Mouse (Mus musculus): ENCODE measurements around the gene Nek10.
"Not testable (repeated sequence)": the region's sequence is repeated elsewhere in the genome, so short reads cannot be mapped to it uniquely, and the experiment has no call there.

Gene Nek10

DNA sequence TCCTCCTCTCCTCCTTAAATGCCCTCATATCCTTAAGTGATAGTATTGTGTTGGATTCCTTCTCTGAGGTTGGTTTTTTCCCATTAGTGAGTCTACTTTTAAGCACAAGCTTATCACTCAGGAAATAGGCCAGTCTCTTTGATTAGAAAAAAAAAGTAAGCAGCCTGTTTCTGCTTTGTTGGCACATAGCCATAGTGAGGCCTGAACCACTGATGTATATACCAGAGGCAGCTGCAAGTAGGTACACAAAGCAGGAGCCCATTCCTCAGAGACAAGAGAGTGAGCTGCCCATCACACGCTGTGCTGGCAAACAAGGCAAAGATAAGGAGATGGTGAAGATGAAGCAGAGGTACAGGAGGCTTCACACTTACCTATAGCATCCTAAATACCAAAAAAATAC lies 184.2 kb downstream of the Nek10 start:
- DNase-seq (ENCODE audit: low spot score): no peak

DNA sequence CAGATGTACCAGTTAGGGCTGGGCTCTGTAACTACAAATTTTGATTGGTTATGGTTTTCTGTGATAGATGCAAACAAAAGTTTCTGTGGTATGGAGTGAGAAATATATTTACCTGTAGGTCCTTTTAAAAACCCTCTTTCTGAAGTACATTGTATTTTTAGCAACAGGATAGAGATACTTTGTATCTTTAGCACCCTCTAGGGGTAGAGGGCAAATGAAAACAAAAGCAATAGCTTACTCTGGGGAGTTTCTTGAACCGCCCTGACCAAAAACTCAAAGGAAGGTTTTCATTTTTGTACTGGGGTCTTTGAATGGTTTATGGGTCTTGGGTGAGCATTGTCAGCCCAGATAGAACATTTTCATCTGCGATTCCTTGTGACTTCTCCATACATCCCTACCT lies 188.4 kb downstream of the Nek10 start:
- no peak for DNase-seq (ENCODE audit: low spot score)

DNA sequence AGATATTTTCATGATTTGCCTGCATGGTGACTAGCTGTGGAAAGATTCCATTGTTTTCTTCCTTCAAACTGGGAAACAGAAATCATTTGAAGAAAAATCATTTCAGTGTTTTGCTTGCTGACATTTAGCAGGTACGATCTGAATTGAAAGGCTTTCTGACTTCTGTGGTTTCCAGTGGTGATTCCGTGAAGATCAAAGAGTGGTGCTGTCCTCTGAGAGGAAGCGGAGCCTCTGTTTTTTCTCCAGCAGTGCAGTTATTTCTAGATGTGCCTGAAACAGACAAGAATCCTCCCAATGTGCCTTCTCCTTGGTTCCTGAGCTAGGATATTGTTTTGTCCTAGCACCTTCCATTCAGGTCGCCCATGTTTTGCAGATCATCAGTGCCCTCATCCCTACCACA lies 208.2 kb downstream of the Nek10 start:
- no peak for DNase-seq (ENCODE audit: low spot score)

DNA sequence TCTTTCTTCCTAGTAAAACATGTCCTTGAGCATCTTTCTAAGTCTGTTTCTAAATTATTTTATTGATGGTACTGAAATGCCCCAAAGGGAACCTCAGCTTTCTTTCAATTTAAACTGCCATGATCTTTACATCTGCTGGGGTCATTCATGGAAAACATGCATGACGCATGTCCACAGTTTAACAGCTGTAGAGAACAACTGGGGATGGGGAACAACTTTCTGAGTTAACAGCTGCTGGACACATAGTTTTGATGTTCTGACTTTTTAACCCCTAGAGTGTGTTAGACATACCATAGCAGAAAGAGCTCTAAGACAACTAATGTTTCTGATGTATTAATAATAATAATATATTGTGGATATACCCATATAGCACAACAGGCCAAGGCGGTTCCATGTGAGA lies 211.6 kb downstream of the Nek10 start:
- no peak for DNase-seq (ENCODE audit: low spot score)

DNA sequence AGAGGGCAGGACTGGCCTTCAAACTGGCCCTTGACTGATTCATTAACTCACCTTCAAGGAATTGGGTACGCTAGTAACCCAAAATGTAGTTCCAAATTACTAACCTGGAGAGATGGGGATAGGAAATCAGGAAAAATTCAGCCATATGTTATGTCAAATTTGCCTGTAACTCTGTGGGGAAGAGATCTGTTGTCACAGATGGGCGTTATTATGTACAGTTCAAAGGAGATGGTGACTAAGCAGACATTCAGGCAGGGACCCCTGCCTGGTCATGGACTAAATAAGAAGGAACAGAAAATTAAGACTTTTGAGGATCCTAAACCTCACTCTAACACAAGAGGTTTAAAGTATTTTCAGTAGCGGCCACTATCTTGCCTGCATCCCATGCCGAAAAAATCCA lies 227.4 kb downstream of the Nek10 start:
- not testable (repeated sequence) for DNase-seq (ENCODE audit: low spot score)

DNA sequence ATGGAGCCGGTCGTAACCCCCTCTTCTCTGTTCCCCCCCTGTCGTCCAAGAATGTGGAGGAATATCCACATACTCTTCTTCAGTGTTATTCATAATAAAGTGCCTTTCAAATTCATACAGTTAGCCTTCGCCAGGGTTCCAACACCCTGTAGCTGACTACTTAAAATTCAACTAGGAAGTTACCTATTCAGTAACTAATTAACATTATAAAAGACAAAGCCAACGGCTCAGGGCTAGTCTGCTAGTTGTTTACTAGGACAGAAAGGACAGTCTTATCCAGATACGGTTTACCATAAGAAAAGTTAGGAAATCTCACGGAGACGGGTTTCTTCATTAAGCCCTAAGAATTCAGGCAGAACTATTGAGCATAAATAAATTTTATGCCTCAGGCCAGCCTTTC lies 231.4 kb downstream of the Nek10 start:
- not testable (repeated sequence) for DNase-seq (ENCODE audit: low spot score)

DNA sequence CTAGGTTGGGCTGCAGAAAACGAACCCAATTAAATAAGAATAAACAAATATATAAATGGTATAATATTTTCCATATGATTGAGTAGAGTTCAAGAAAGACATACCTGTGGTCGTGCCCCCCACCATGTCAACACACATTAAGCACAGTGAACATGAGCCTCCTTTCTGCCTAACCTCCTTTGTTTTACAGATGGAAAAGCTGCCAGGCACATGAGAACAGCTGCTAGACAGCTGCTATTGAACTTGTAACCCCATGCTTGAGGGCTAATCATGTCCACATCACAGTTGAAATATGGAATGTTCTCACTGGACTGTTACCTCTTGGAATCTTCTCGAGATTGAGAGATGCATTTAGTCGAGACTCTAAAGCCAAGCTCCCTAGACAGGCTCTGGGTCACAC lies 245.0 kb downstream of the Nek10 start:
- no peak for DNase-seq (ENCODE audit: low spot score)

DNA sequence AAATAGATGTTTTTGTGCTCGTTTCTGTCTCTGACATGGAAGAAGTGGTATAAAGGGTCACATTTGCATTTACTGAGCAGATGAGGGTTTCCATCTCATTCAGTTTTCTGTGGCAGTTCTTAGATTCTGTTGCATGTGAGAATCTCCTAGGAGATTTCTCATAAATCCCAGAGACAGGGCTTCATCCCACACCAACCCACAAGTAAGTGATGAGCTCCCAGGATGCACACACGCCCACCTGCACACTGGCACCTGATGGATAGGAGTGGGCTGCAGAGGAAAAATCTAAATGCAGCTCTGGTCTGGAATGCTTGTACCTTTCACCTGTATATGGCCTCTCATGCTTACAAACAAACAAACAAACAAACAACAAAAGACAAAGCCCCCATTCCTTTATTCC lies 258.3 kb downstream of the Nek10 start:
- DNase-seq (ENCODE audit: low spot score): no peak

Measured in layer of hippocampus, adult 9-10 months (tissue).